Mouse (Mus musculus) neutrophil, adult 83 days (primary cell): ENCODE data around the gene Gm13043. TPM values are rescaled to one million over a fixed set of nuclear protein-coding genes. Genes with fewer than 3 reads are reported as not detected.

ENCODE experiments used
- total RNA-seq, 2 experiments: library from RNA; stranded (reverse); gene quantifications; one replicate each; pipeline ENCODE4 v1.2.4; 2023

Gene Gm13043
- not detected for total RNA-seq

DNA sequence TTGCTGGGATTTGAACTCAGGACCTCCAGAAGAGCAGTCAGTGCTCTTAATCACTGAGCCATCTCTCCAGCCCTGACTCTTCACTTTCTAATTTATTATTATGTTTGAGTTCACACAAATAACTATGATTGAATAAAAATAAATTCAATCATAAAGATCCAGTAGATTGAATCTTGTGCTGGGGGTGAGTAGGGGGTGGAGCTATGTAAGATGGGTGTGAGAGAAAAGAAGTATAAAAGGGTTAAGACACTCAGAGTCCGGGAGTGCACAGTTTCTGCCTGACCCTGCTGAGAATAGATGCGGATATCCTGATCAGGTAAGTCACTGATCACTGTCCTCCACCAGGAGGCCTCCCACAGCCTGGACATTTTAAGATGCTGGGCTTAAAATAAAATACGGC, at the start of gene Gm13043:
Gene Gm13043 (plus strand): TSS at position 301 of the 400 bp plus-strand sequence.

DNA sequence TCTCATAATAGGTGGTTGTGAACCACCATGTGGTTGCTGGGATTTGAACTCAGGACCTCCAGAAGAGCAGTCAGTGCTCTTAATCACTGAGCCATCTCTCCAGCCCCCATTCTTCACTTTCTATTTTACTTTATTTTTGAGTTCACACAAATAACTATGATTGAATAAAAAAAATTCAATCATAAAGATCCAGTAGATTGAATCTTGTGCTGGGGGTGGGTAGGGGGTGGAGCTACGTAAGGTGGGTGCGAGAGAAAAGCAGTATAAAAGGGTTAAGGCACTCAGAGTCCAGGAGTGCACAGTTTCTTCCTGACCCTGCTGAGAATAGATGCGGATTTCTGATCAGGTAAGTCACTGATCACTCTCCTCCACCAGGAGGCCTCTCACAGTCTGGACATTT, 24.5 kb downstream of the Gm13043 start, which contains the start of gene Gm13040:
Gene Gm13040 (plus strand): TSS at position 301 of the 400 bp plus-strand sequence.

DNA sequence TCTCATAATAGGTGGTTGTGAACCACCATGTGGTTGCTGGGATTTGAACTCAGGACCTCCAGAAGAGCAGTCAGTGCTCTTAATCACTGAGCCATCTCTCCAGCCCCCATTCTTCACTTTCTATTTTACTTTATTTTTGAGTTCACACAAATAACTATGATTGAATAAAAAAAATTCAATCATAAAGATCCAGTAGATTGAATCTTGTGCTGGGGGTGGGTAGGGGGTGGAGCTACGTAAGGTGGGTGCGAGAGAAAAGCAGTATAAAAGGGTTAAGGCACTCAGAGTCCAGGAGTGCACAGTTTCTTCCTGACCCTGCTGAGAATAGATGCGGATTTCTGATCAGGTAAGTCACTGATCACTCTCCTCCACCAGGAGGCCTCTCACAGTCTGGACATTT, 40.3 kb downstream of the Gm13043 start, which contains the start of the genes BC080695 and Gm13057:
Gene BC080695 (plus strand): TSS at position 301 of the 400 bp plus-strand sequence.
Gene Gm13057 (plus strand): TSS at position 310 of the 400 bp plus-strand sequence.

Other genes with a start within 250 kb of the Gm13043 start
- gene Pdpn, start 211.8 kb upstream of the Gm13043 start, total RNA-seq: 1 to 10 TPM in 1 of 2 experiments, under 1 TPM in 1; 0.61 to 1.0 TPM
- not detected for gene Lrrc38, start 161.6 kb upstream of the Gm13043 start, total RNA-seq
- not detected for gene Pramel1, start 116.9 kb upstream of the Gm13043 start, total RNA-seq
- gene Pramef8, start 98.9 kb upstream of the Gm13043 start, total RNA-seq: 10 to 100 TPM; 31.2 to 34.7 TPM
- gene Oog4, start 61.0 kb upstream of the Gm13043 start, total RNA-seq: not detected
- not detected for gene Gm13040, start 24.6 kb downstream of the Gm13043 start, total RNA-seq
- not detected for gene BC080695, start 40.4 kb downstream of the Gm13043 start, total RNA-seq
- not detected for gene Gm13057, start 40.4 kb downstream of the Gm13043 start, total RNA-seq
- gene Gm13083, start 103.7 kb downstream of the Gm13043 start, total RNA-seq: not detected
- gene Gm13088, start 145.9 kb downstream of the Gm13043 start, total RNA-seq: not detected
- gene Gm13089, start 191.4 kb downstream of the Gm13043 start, total RNA-seq: not detected
- gene Gm13078, start 208.1 kb downstream of the Gm13043 start, total RNA-seq: not detected